Mouse (Mus musculus): ENCODE measurements around the gene Map9. TPM values are rescaled to one million over a fixed set of nuclear protein-coding genes. Genes with fewer than 3 reads are reported as not detected.
A peak's percentile ranks its signal among the peaks of the same experiment; 100 is the strongest.

Map9 gene
- polyA plus RNA-seq, 1 experiment, result 0.06 TPM

- no peaks in the 10 kb centered on the region for H3K36me3 ChIP-seq (ENCODE audit: control insufficient read depth, insufficient read depth, low read length)
Observed at GRCm38 (mm10) chr3:82348277-82348860, 9.5 kb upstream of the Map9 start.

DNA sequence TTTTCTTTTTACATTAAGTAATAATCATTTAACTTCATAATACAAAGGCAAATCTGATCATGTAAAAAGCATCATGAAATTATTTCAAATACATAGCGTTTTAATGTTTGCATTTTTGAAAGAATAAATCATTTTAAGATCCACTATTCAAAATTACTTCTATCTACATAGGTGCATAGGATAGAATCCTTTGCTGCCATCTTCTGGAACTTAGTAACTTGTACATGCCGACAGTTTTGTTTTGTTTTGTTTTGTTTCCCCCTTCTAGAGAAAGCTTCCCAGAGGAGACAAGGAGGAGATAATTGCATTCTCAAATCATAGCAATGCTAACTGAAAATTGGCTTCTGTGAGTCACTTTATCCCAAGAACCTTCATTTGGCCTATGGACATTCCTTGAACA lies 7.5 kb upstream of the Map9 start:
- Histone ChIP-seq H3K27ac (ENCODE audit: insufficient read depth, low read length) (no peak overlapping the region), H3K27me3 (ENCODE audit: control insufficient read depth, insufficient read depth, low read length) (no peaks in the 10 kb centered on the region), H3K36me3 (ENCODE audit: control insufficient read depth, insufficient read depth, low read length) (no peaks in the 10 kb centered on the region), H3K4me1 (ENCODE audit: control insufficient read depth, insufficient read depth, insufficient read length) (no peaks in the 10 kb centered on the region), H3K4me3 (ENCODE audit: extremely low read depth, insufficient read depth, insufficient read length) (no peak overlapping the region)
- no peak for DNase-seq (ENCODE audit: low read depth in 1 of 2, low spot score in 2 of 2)
- WGBS, result 35% methylated on average over 2 of the region's 2 CpGs
- TF ChIP-seq CTCF (IDR thresholded peaks at IDR 0.05; ENCODE audit: extremely low read depth, insufficient read depth, insufficient read length, insufficient replicate concordance), result no peak
- no peak for TF ChIP-seq POLR2A (IDR thresholded peaks at IDR 0.05; ENCODE audit: low read depth, low read length)

More at GRCm38 (mm10) chr3:82348277-82348860, 9.5 kb upstream of the Map9 start:
- 66% methylated on average over 2 of the region's 2 CpGs for WGBS
- no peak for DNase-seq (ENCODE audit: low read depth in 1 of 2, low spot score in 2 of 2)
- Histone ChIP-seq H3K4me3 (ENCODE audit: extremely low read depth, insufficient read depth, insufficient read length) (no peak overlapping the region), H3K27ac (ENCODE audit: insufficient read depth, low read length) (no peak overlapping the region), H3K27me3 (ENCODE audit: control insufficient read depth, insufficient read depth, low read length) (no peaks in the 10 kb centered on the region), H3K4me1 (ENCODE audit: control insufficient read depth, insufficient read depth, insufficient read length) (no peaks in the 10 kb centered on the region)
- no peak for TF ChIP-seq CTCF (IDR thresholded peaks at IDR 0.05; ENCODE audit: extremely low read depth, insufficient read depth, insufficient read length, insufficient replicate concordance)

DNA sequence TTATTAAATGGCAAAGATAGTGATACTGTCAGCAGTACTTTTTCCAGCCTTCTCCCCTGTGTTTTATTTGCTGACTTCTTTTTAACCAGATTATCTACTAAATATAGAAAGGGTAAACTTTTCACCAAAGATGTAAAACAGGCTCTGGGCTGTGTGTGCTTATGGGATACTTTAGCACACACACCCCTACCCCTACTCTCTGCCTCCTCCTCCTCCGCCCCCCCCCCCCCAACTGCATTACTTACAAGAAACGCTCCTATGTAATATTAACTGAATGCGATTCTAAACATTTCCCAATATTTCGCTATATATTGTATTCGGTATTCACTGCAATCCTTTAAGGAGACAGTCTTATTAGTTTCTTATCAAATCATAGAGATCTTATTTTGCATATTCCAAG lies 504 bp upstream of the Map9 start:
- Histone ChIP-seq H3K4me3 (ENCODE audit: extremely low read depth, insufficient read depth, insufficient read length) (peak overlapping the region; percentile 70; the same call in 1 of the 2 replicates), H3K27ac (ENCODE audit: insufficient read depth, low read length) (no peak overlapping the region), H3K4me1 (ENCODE audit: control insufficient read depth, insufficient read depth, insufficient read length) (peaks cover 5% of the 10 kb centered on the region; the same call in 1 of the 2 replicates), H3K36me3 (ENCODE audit: control insufficient read depth, insufficient read depth, low read length) (no peaks in the 10 kb centered on the region), H3K27me3 (ENCODE audit: control insufficient read depth, insufficient read depth, low read length) (no peaks in the 10 kb centered on the region)
- DNase-seq (ENCODE audit: low read depth in 1 of 2, low spot score in 2 of 2), result no peak
- 4% methylated on average over 5 of the region's 5 CpGs for WGBS
- TF ChIP-seq POLR2A (IDR thresholded peaks at IDR 0.05; ENCODE audit: low read depth, low read length) (no peak), CTCF (IDR thresholded peaks at IDR 0.05; ENCODE audit: extremely low read depth, insufficient read depth, insufficient read length, insufficient replicate concordance) (no peak)

DNA sequence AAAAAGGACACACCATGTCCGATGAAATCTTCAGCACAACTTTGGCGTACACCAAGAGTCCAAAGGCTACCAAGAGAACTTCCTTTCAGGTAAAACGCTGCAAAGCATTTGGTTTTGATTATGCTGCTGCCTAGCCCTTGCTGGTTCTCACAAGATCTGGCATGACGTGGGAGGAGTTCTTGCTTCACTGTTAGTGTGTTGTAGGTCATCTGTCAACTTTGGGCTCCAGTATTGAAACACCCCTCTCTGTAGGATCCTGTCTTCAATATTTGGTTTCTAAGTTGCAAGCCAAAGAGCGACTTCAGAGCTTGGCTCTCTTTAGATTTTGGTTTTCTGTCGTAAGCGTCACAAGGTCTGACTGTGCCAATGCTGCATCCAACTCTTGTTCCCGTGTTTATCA lies 1.2 kb downstream of the Map9 start:
- no peak for TF ChIP-seq CTCF (IDR thresholded peaks at IDR 0.05; ENCODE audit: extremely low read depth, insufficient read depth, insufficient read length, insufficient replicate concordance)
- no peak for TF ChIP-seq POLR2A (IDR thresholded peaks at IDR 0.05; ENCODE audit: low read depth, low read length)
- 91% methylated on average over 8 of the region's 8 CpGs for WGBS
- H3K27ac ChIP-seq (ENCODE audit: insufficient read depth, low read length), result no peak overlapping the region

DNA sequence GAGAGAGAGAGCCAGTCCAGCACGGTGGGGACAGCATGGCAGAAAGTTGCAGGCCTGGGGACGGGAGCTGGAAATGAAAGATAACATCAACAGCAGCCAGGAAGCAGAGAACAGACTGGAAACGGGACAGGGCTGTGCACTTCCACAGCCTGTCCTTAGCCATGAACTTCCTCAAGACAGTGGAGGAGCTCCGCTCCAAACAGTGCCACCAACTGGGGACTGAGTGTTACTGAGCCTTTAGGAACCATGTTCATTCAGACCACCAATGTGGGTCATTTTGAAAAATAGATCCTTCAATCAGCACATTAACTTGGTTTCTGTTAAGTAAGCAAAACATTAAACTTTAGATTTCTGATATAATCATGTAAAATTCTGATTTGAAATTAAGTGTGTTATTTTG lies 4.6 kb downstream of the Map9 start:
- Histone ChIP-seq H3K4me1 (ENCODE audit: control insufficient read depth, insufficient read depth, insufficient read length) (peaks cover 5% of the 10 kb centered on the region; the same call in 1 of the 2 replicates), H3K4me3 (ENCODE audit: extremely low read depth, insufficient read depth, insufficient read length) (no peak overlapping the region), H3K27ac (ENCODE audit: insufficient read depth, low read length) (no peak overlapping the region), H3K27me3 (ENCODE audit: control insufficient read depth, insufficient read depth, low read length) (no peaks in the 10 kb centered on the region), H3K36me3 (ENCODE audit: control insufficient read depth, insufficient read depth, low read length) (no peaks in the 10 kb centered on the region)
- 10% methylated on average over 4 of the region's 4 CpGs for WGBS
- DNase-seq (ENCODE audit: low read depth in 1 of 2, low spot score in 2 of 2), result no peak
- TF ChIP-seq POLR2A (IDR thresholded peaks at IDR 0.05; ENCODE audit: low read depth, low read length) (no peak), CTCF (IDR thresholded peaks at IDR 0.05; ENCODE audit: extremely low read depth, insufficient read depth, insufficient read length, insufficient replicate concordance) (peak; percentile 20; the same call in 1 of the 2 replicates)

More for the DNA sequence above, 1.2 kb downstream of the Map9 start:
- H3K4me3 ChIP-seq (ENCODE audit: extremely low read depth, insufficient read depth, insufficient read length), result no peak overlapping the region
- H3K36me3 ChIP-seq (ENCODE audit: control insufficient read depth, insufficient read depth, low read length), result no peaks in the 10 kb centered on the region
- no peak for DNase-seq (ENCODE audit: low read depth in 1 of 2, low spot score in 2 of 2)
- no peaks in the 10 kb centered on the region for H3K27me3 ChIP-seq (ENCODE audit: control insufficient read depth, insufficient read depth, low read length)
- H3K4me1 ChIP-seq (ENCODE audit: control insufficient read depth, insufficient read depth, insufficient read length), result peaks cover 5% of the 10 kb centered on the region; the same call in 1 of the 2 replicates

- Histone ChIP-seq H3K4me1 (ENCODE audit: control insufficient read depth, insufficient read depth, insufficient read length) (no peaks in the 10 kb centered on the region), H3K27ac (ENCODE audit: insufficient read depth, low read length) (no peak overlapping the region), H3K27me3 (ENCODE audit: control insufficient read depth, insufficient read depth, low read length) (no peaks in the 10 kb centered on the region), H3K36me3 (ENCODE audit: control insufficient read depth, insufficient read depth, low read length) (no peaks in the 10 kb centered on the region), H3K4me3 (ENCODE audit: extremely low read depth, insufficient read depth, insufficient read length) (no peak overlapping the region)
- no peak for TF ChIP-seq POLR2A (IDR thresholded peaks at IDR 0.05; ENCODE audit: low read depth, low read length)
- TF ChIP-seq CTCF (IDR thresholded peaks at IDR 0.05; ENCODE audit: extremely low read depth, insufficient read depth, insufficient read length, insufficient replicate concordance), result no peak
- no peak for DNase-seq (ENCODE audit: low read depth in 1 of 2, low spot score in 2 of 2)
- WGBS, result 88% methylated on average over 8 of the region's 8 CpGs
Observed at GRCm38 (mm10) chr3:82364505-82364904, 6.7 kb downstream of the Map9 start.

- 33% methylated on average over 4 of the region's 4 CpGs for WGBS
- peak; percentile 50; the same call in 1 of the 2 replicates for TF ChIP-seq CTCF (IDR thresholded peaks at IDR 0.05; ENCODE audit: extremely low read depth, insufficient read depth, insufficient read length, insufficient replicate concordance)
- TF ChIP-seq POLR2A (IDR thresholded peaks at IDR 0.05; ENCODE audit: low read depth, low read length), result no peak
Observed at GRCm38 (mm10) chr3:82364988-82365387, 7.1 kb downstream of the Map9 start.

More at GRCm38 (mm10) chr3:82364988-82365387, 7.1 kb downstream of the Map9 start:
- Histone ChIP-seq H3K27ac (ENCODE audit: insufficient read depth, low read length) (no peak overlapping the region), H3K4me3 (ENCODE audit: extremely low read depth, insufficient read depth, insufficient read length) (no peak overlapping the region), H3K4me1 (ENCODE audit: control insufficient read depth, insufficient read depth, insufficient read length) (no peaks in the 10 kb centered on the region), H3K27me3 (ENCODE audit: control insufficient read depth, insufficient read depth, low read length) (no peaks in the 10 kb centered on the region), H3K36me3 (ENCODE audit: control insufficient read depth, insufficient read depth, low read length) (no peaks in the 10 kb centered on the region)
- DNase-seq (ENCODE audit: low read depth in 1 of 2, low spot score in 2 of 2), result no peak
